Mouse (Mus musculus) erythroblast, embryonic 14.5 days (primary cell): Measurements from ENCODE around the gene Cfap61.

Source experiments
- GATA1 ChIP-seq: IDR thresholded peaks from 2 replicates; pipeline ENCODE4 v1.6.1; 2012; ENCODE audit warnings: low read length, inconsistent platforms, mixed read lengths
- TAL1 ChIP-seq: IDR thresholded peaks from 3 replicates; pipeline ENCODE4 v1.6.1; 2012; ENCODE audit warnings: low read length, inconsistent platforms, mixed read lengths

- TF ChIP-seq TAL1 (no peak), GATA1 (no peak)
Measured at GRCm38 (mm10) chr2:146228435-146228834, 293.9 kb downstream of the Cfap61 start.
